Mouse (Mus musculus) heart, embryonic 15.5 days (tissue): Measurements from ENCODE around the gene Cep55. TPM values are rescaled to one million over a fixed set of nuclear protein-coding genes. Genes with fewer than 3 reads are reported as not detected.
A peak's percentile ranks its signal among the peaks of the same experiment; 100 is the strongest.

Experiments
- ATAC-seq: fragments of 200-750 bp; cut with Nextera tagmentation; replicated peaks from 2 replicates; pipeline ENCODE4 v1.8.0; 2017; ENCODE audit warnings: low read depth, moderate TSS enrichment; ENCODE audit not compliant: insufficient number of reproducible peaks, insufficient read depth, low FRiP score
- H3K27ac ChIP-seq: fragments of 300-500 bp; sonication (generic); 2 replicates; pipeline ENCODE4 v1.5.1; 2015; ENCODE audit warnings: mild to moderate bottlenecking, inconsistent platforms
- H3K27me3 ChIP-seq: fragments of 300-500 bp; sonication (generic); 2 replicates; pipeline ENCODE4 v1.6.1; 2015; ENCODE audit warnings: inconsistent platforms
- H3K36me3 ChIP-seq: fragments of 300-500 bp; sonication (generic); 2 replicates; pipeline ENCODE4 v1.6.1; 2015; ENCODE audit warnings: mild to moderate bottlenecking, inconsistent platforms
- H3K4me1 ChIP-seq: fragments of 300-500 bp; sonication (generic); replicated peaks from 2 replicates; pipeline ENCODE4 v1.6.1; 2015; ENCODE audit warnings: inconsistent platforms
- H3K4me2 ChIP-seq: fragments of 300-500 bp; sonication (generic); 2 replicates; pipeline ENCODE4 v1.6.1; 2015; ENCODE audit warnings: inconsistent platforms, mild to moderate bottlenecking, moderate library complexity
- H3K4me3 ChIP-seq: fragments of 300-500 bp; sonication (generic); 2 replicates; pipeline ENCODE4 v1.5.1; 2015; ENCODE audit warnings: mild to moderate bottlenecking, inconsistent platforms
- H3K9ac ChIP-seq: fragments of 300-500 bp; sonication (generic); 2 replicates; pipeline ENCODE4 v1.6.1; 2015; ENCODE audit warnings: mild to moderate bottlenecking, inconsistent platforms
- H3K9me3 ChIP-seq: fragments of 300-500 bp; sonication (generic); replicated peaks from 2 replicates; pipeline ENCODE4 v1.6.1; 2016; ENCODE audit warnings: inconsistent platforms
- WGBS: fragments of 180-500 bp; shearing (Covaris S2); methylation state at CpG from one replicate; pipeline ENCODE4 v1.1.7; 2015; ENCODE audit warnings: mixed read lengths; 5-methylcytosine and 5-hydroxymethylcytosine counted together
- polyA plus RNA-seq: library from polyadenylated mRNA; unstranded; fragments of >200 nt; fragmentation: Nextera tagmentation; extraction: Ambion mirVana; gene quantifications from 2 replicates; pipeline ENCODE4 v1.2.1, GENCODE M21; 2015

Gene Cep55
- polyA plus RNA-seq, 1 experiment from 2014 or later: 26.4 TPM

- Histone ChIP-seq H3K9me3 (no peaks in the 10 kb centered on the region), H3K27ac (peak overlapping the region; percentile 31; the same call in 1 of the 2 replicates), H3K9ac (no peak overlapping the region), H3K4me3 (no peak overlapping the region), H3K4me2 (no peak overlapping the region), H3K4me1 (peaks cover 46% of the 10 kb centered on the region), H3K27me3 (0 out of 2 replicates have a peak, but pooled peaks cover 4% of the 10 kb centered on the region), H3K36me3 (no peaks in the 10 kb centered on the region)
- no peak for ATAC-seq
- WGBS: 78% methylated on average over 3 of the region's 3 CpGs
Measured at GRCm38 (mm10) chr19:38029292-38029691, 25.5 kb upstream of the Cep55 start.

DNA sequence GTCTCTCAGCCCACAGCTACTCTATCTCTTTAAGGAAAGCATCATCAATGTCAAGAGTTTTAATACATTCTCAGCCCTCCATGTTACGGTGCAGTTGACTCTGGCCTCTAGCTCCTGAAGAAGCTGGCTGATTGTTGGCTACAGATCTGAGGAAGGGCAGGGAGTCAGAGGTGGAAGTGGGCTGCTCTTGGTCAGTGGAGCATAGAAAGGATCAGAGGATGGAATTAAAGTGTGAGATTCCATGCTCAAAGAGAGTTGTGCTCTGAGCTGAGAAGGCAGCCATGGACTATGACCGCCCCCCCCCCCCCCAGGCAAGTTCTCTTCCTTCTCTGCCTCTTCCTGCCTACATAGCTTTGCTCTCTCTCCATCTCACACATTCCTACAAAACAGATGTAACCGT lies 24.9 kb upstream of the Cep55 start:
- no peak for ATAC-seq
- no peaks in the 10 kb centered on the region for H3K36me3 ChIP-seq
- H3K9me3 ChIP-seq: no peaks in the 10 kb centered on the region
- peaks cover 44% of the 10 kb centered on the region for H3K4me1 ChIP-seq
- H3K27me3 ChIP-seq: 0 out of 2 replicates have a peak, but pooled peaks cover 4% of the 10 kb centered on the region
- no peak overlapping the region for H3K4me3 ChIP-seq
- H3K9ac ChIP-seq: no peak overlapping the region
- H3K4me2 ChIP-seq: peak overlapping the region; percentile 27; the same call in 1 of the 2 replicates
- peak overlapping the region; percentile 31; the same call in 1 of the 2 replicates for H3K27ac ChIP-seq
- WGBS: 62% methylated on average over 3 of the region's 3 CpGs

DNA sequence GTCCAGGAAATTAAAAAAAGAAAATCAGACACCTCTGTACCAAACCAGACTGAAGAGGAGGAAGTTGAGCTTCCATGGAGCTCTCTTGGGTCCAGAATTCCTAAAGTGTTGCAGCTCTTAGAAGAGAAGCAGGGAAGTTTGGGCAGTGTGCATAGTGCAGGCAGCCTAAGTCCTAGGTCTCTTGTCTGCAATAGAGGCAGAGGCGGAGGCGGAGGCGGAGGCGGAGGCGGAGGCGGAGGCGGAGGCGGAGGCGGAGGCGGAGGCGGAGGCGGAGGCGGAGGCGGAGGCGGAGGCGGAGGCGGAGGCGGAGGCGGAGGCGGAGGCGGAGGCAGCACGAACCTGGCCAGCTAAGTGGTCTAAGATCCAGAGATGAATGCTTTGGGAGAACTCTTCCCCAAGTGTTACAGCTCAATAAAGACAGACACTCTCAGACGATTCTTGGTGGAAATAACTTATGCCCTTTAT lies 24.1 kb upstream of the Cep55 start:
- Histone ChIP-seq H3K36me3 (no peaks in the 10 kb centered on the region), H3K27me3 (0 out of 2 replicates have a peak, but pooled peaks cover 4% of the 10 kb centered on the region), H3K9ac (no peak overlapping the region), H3K27ac (peak overlapping the region; percentile 31; the same call in 1 of the 2 replicates), H3K4me1 (peaks cover 35% of the 10 kb centered on the region), H3K4me2 (peak overlapping the region; percentile 22), H3K9me3 (no peaks in the 10 kb centered on the region), H3K4me3 (no peak overlapping the region)
- ATAC-seq: no peak
- WGBS: under 1% methylated on average over 8 of the region's 23 CpGs

DNA sequence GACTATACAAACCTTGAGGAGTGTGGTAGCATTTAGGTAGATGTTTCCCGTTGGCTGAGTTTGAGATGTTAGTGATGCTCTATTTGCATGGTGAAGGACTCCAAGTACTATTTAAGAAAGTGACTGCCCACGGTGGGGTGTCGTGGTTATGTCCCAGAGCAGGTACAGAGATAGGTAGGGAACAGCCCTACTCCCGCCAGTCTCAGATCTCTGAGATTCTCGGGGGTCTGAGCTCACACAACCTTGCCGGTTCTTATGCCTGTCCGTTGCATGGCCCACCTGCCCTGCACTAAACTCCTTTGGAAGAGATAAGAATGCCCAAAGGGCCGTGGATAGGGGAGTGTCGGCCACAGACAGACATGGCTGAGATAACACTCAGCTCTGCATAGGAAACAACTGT lies 23.7 kb upstream of the Cep55 start:
- Histone ChIP-seq H3K4me1 (peaks cover 31% of the 10 kb centered on the region), H3K4me2 (peak overlapping the region; percentile 22)
- no peak for ATAC-seq

DNA sequence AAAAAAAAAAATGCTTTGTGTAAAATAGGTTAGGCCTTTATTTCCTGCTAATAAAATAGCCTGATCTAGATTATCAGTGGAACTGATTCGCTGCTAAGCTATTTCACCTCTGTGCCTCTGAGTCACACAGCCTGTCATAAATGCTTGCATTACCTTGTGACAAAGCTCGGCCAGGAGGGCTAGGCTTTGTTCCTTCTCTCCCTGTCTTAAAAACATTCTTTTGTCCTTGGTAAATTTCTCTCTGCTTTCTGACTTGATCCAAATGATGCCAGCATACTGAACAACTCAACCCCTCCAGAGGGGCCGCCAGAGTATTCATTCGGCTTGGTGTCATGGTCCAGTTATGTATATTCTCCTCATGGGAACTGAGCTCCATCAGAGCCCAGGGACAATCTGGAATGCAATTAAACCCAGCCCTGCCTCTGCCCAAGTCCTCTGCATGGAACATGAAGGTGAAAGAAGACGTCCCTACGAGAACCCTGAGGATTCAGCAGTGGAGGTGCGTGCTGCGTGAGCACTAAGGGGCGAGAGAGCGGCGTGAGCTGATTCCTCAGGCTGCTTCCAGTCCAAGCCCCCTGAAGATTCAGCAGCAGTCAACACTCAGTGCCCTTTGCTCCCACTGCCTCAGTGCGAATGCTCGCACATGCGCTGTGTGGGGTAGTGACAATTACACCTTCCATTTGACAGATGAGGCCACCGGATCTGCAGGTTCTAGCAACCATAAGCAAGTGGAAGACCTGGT lies 21.6 kb upstream of the Cep55 start:
- Histone ChIP-seq H3K9ac (no peak overlapping the region), H3K9me3 (no peaks in the 10 kb centered on the region), H3K27ac (no peak overlapping the region), H3K4me1 (peaks cover 13% of the 10 kb centered on the region), H3K4me3 (no peak overlapping the region), H3K4me2 (no peak overlapping the region), H3K27me3 (0 out of 2 replicates have a peak, but pooled peaks cover 4% of the 10 kb centered on the region), H3K36me3 (no peaks in the 10 kb centered on the region)
- WGBS: 72% methylated on average over 15 of the region's 15 CpGs
- no peak for ATAC-seq

More for the DNA sequence above, 23.7 kb upstream of the Cep55 start:
- 0 out of 2 replicates have a peak, but pooled peaks cover 4% of the 10 kb centered on the region for H3K27me3 ChIP-seq
- no peaks in the 10 kb centered on the region for H3K36me3 ChIP-seq
- H3K27ac ChIP-seq: no peak overlapping the region
- 44% methylated on average over 9 of the region's 9 CpGs for WGBS
- no peak overlapping the region for H3K9ac ChIP-seq
- no peak overlapping the region for H3K4me3 ChIP-seq
- no peaks in the 10 kb centered on the region for H3K9me3 ChIP-seq

- Histone ChIP-seq H3K9ac (no peak overlapping the region), H3K27me3 (0 out of 2 replicates have a peak, but pooled peaks cover 4% of the 10 kb centered on the region), H3K4me2 (no peak overlapping the region), H3K4me1 (peaks cover 11% of the 10 kb centered on the region), H3K4me3 (no peak overlapping the region), H3K9me3 (no peaks in the 10 kb centered on the region), H3K36me3 (no peaks in the 10 kb centered on the region), H3K27ac (no peak overlapping the region)
- ATAC-seq: no peak
- 84% methylated on average over 2 of the region's 2 CpGs for WGBS
Measured at GRCm38 (mm10) chr19:38033735-38034057, 21.1 kb upstream of the Cep55 start.

DNA sequence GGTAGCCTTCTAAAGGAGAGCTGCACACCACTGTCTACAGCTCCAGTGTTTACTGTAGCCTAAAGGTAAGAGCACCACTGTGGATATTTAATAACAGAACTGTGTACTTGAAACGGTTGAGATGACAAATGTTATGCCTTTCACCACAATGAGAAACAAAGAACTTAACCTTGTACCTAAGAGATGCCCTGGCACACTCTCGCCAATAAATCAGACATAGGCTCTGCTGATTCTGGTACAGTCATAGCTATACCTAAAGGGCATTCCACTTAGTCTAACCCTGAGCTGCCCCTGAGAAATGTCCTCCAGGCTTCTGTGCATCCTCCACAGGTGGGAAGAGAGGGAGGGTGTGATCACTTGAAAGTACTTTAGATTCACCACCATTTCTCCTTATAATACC lies 20.1 kb upstream of the Cep55 start:
- WGBS: 70% methylated on average over 2 of the region's 2 CpGs
- no peak overlapping the region for H3K27ac ChIP-seq
- no peaks in the 10 kb centered on the region for H3K9me3 ChIP-seq
- no peak overlapping the region for H3K4me2 ChIP-seq
- H3K4me1 ChIP-seq: peaks cover 11% of the 10 kb centered on the region
- H3K9ac ChIP-seq: no peak overlapping the region
- H3K36me3 ChIP-seq: no peaks in the 10 kb centered on the region
- H3K27me3 ChIP-seq: 0 out of 2 replicates have a peak, but pooled peaks cover 4% of the 10 kb centered on the region
- no peak overlapping the region for H3K4me3 ChIP-seq
- ATAC-seq: no peak

- Histone ChIP-seq H3K27ac (no peak overlapping the region), H3K9ac (no peak overlapping the region), H3K27me3 (0 out of 2 replicates have a peak, but pooled peaks cover 4% of the 10 kb centered on the region), H3K4me2 (no peak overlapping the region), H3K9me3 (no peaks in the 10 kb centered on the region), H3K4me1 (peaks cover 4% of the 10 kb centered on the region), H3K4me3 (no peak overlapping the region), H3K36me3 (no peaks in the 10 kb centered on the region)
- 66% methylated on average over 2 of the region's 2 CpGs for WGBS
- no peak for ATAC-seq
Measured at GRCm38 (mm10) chr19:38035766-38036165, 19.0 kb upstream of the Cep55 start.

DNA sequence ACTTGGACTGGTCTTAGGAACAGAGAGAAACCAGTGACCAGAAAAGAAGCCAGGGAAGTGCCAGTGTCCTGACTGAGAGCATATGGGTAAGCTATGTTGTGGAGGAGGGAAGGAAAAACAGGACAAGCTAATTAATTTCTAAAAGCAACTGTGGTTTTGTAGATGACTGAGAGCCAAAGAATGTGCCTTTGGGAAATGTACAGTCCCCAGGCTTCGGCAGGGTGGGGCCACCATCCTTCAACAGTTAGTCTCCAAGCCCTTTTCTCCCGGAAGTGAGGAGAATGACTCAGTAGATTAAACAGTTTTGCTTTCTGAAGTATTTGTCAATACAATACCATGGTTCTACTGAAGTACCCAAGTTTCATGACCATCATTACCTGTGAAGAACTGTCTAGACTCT lies 16.5 kb upstream of the Cep55 start:
- 56% methylated on average over 2 of the region's 2 CpGs for WGBS
- Histone ChIP-seq H3K27me3 (0 out of 2 replicates have a peak, but pooled peaks cover 5% of the 10 kb centered on the region), H3K9ac (no peak overlapping the region), H3K27ac (no peak overlapping the region), H3K4me1 (peaks cover 6% of the 10 kb centered on the region), H3K4me3 (no peak overlapping the region), H3K4me2 (no peak overlapping the region), H3K36me3 (no peaks in the 10 kb centered on the region), H3K9me3 (no peaks in the 10 kb centered on the region)
- ATAC-seq: no peak

DNA sequence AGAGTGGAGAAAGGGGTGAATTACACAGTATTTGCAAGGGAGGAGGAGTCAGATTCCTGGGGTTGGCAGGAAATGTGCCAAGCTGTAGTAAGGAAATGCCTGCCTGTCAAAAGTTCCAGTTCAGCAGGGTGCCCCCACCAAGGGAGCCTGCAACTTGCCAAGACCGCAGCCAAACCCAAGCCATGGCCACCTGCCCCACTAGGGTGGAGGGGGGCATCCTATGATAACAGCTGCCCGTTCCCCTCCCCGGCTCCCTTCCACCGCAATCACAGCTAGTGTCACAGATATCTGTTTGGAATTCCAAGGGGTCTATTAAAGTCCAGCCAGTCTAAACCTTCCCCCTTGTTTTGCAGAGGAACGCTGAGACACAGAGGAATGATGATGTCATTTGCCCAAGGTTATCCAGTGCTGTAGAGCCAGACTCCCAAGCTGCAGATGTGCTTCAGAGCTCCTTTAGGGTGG lies 12.5 kb upstream of the Cep55 start:
- peak overlapping the region; percentile 92 for H3K4me2 ChIP-seq
- peaks cover 9% of the 10 kb centered on the region for H3K4me1 ChIP-seq

GRCm38 (mm10) chr19:38043281-38043981 lies 11.4 kb upstream of the Cep55 start, which contains the start of gene Myof:
TSS of gene Myof (minus strand) at chr19:38043577.
- peak; percentile 69 for ATAC-seq
- under 1% methylated on average over 28 of the region's 28 CpGs for WGBS
- no peaks in the 10 kb centered on the region for H3K36me3 ChIP-seq
- 0 out of 2 replicates have a peak, but pooled peaks cover 9% of the 10 kb centered on the region for H3K27me3 ChIP-seq
- peaks cover 9% of the 10 kb centered on the region for H3K4me1 ChIP-seq
- peak within 1 kb of the TSS; percentile 68 for H3K27ac ChIP-seq
- H3K4me3 ChIP-seq: peak within 1 kb of the TSS; percentile 54
- H3K9ac ChIP-seq: peak within 1 kb of the TSS; percentile 57
- H3K9me3 ChIP-seq: no peaks in the 10 kb centered on the region
- peak within 1 kb of the TSS; percentile 92 for H3K4me2 ChIP-seq

More for the DNA sequence above, 12.5 kb upstream of the Cep55 start:
- Histone ChIP-seq H3K9ac (peak overlapping the region; percentile 36; the same call in 1 of the 2 replicates), H3K9me3 (no peaks in the 10 kb centered on the region), H3K27ac (peak overlapping the region; percentile 68), H3K27me3 (0 out of 2 replicates have a peak, but pooled peaks cover 9% of the 10 kb centered on the region), H3K36me3 (no peaks in the 10 kb centered on the region), H3K4me3 (peak overlapping the region; percentile 54)
- ATAC-seq: peak; percentile 73
- 7% methylated on average over 5 of the region's 5 CpGs for WGBS
